Mouse (Mus musculus) embryonic facial prominence, embryonic 13.5 days (tissue): ENCODE measurements at regions not wholly inside any gene's neighbourhood (a gene's known extent, or its start where the extent isn't known, plus 50 kb on each side); places are given as distances from the start of the nearest gene placed in this dataset.

ENCODE experiments used
- ATAC-seq: fragments of 200-750 bp; cut with Nextera tagmentation; 2 replicates; pipeline ENCODE4 v1.8.0; 2017; ENCODE audit warnings: low read depth; ENCODE audit not compliant: insufficient number of reproducible peaks, insufficient read depth, low FRiP score, low TSS enrichment
- H3K27ac ChIP-seq: fragments of 300-500 bp; sonication (generic); 2 replicates; pipeline ENCODE4 v1.5.1; 2015; ENCODE audit warnings: moderate library complexity, mild to moderate bottlenecking, inconsistent platforms
- H3K27me3 ChIP-seq: fragments of 300-500 bp; sonication (generic); 2 replicates; pipeline ENCODE4 v1.6.1; 2015; ENCODE audit warnings: mild to moderate bottlenecking, inconsistent platforms
- H3K36me3 ChIP-seq: fragments of 300-500 bp; sonication (generic); 2 replicates; pipeline ENCODE4 v1.6.1; 2015; ENCODE audit warnings: mild to moderate bottlenecking, inconsistent platforms
- H3K4me1 ChIP-seq: fragments of 300-500 bp; sonication (generic); 2 replicates; pipeline ENCODE4 v1.6.1; 2015; ENCODE audit warnings: inconsistent platforms
- H3K4me2 ChIP-seq: fragments of 300-500 bp; sonication (generic); 2 replicates; pipeline ENCODE4 v1.6.1; 2015; ENCODE audit warnings: moderate library complexity, mild to moderate bottlenecking, inconsistent platforms
- H3K4me3 ChIP-seq: fragments of 300-500 bp; sonication (generic); 2 replicates; pipeline ENCODE4 v1.5.1; 2015; ENCODE audit warnings: mild to moderate bottlenecking, inconsistent platforms
- H3K9ac ChIP-seq: fragments of 300-500 bp; sonication (generic); 2 replicates; pipeline ENCODE4 v1.6.1; 2015; ENCODE audit warnings: mild to moderate bottlenecking, inconsistent platforms
- H3K9me3 ChIP-seq: fragments of 300-500 bp; sonication (generic); 2 replicates; pipeline ENCODE4 v1.6.1; 2016; ENCODE audit warnings: inconsistent platforms
- whole genome bisulfite sequencing: fragments of 180-500 bp; shearing (Covaris S2); methylation state at CpG from one replicate; pipeline ENCODE4 v1.1.7; 2015; ENCODE audit warnings: mixed read lengths; 5-methylcytosine and 5-hydroxymethylcytosine counted together

DNA sequence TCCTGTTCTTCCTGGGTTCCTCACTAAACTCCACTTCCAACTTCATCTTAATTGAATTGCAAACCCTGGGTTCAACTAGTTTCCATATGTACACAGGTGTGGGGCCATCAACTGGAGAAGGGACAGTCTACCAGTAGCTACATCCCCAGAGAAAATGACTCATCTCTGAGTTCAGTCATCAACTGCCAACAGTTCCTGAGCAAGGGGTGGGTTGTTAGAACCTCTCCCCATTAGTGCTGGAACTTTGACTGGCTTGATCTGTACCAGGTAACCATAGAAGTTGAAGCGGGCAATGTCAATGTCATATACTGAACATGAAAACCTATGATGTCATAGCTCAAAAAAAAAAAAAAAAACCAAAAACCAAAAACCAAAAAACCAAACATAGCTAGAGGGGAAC, 69.8 kb downstream of the Gm21750 start:
- no peaks in the 10 kb centered on the region for H3K36me3 ChIP-seq
- H3K9ac ChIP-seq = no peak overlapping the region
- no peak overlapping the region for H3K4me3 ChIP-seq
- no peaks in the 10 kb centered on the region for H3K9me3 ChIP-seq
- no peaks in the 10 kb centered on the region for H3K27me3 ChIP-seq
- no peak overlapping the region for H3K4me2 ChIP-seq
- no peak overlapping the region for H3K27ac ChIP-seq
- no peak for ATAC-seq
- H3K4me1 ChIP-seq = no peaks in the 10 kb centered on the region
- 90% methylated on average over 1 of the region's 1 CpGs for WGBS

DNA sequence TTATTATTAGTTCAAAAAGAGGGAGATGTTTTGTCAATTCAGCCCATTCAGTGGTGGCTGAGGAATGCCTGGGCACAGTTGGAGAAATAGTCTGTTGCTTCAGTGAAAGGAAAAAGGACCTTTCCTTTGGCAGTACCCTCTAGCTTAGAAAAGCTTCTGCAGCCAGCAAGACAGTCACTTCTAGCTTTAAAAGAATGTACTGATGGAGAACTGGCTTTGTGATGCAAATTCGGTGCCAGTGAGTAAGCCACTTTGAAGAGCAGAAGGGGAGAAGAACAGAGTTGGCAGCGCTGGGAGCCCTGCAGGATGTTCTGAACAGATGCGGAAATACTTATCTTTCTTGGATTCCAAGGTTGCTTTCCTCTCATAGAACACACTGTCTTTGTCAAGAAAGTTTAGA, 71.1 kb downstream of the Gm21750 start:
- no peaks in the 10 kb centered on the region for H3K36me3 ChIP-seq
- no peaks in the 10 kb centered on the region for H3K9me3 ChIP-seq
- H3K27ac ChIP-seq = no peak overlapping the region
- H3K4me2 ChIP-seq = no peak overlapping the region
- ATAC-seq = no peak
- no peak overlapping the region for H3K4me3 ChIP-seq
- no peak overlapping the region for H3K9ac ChIP-seq
- no peaks in the 10 kb centered on the region for H3K27me3 ChIP-seq
- 65% methylated on average over 3 of the region's 3 CpGs for WGBS
- no peaks in the 10 kb centered on the region for H3K4me1 ChIP-seq

DNA sequence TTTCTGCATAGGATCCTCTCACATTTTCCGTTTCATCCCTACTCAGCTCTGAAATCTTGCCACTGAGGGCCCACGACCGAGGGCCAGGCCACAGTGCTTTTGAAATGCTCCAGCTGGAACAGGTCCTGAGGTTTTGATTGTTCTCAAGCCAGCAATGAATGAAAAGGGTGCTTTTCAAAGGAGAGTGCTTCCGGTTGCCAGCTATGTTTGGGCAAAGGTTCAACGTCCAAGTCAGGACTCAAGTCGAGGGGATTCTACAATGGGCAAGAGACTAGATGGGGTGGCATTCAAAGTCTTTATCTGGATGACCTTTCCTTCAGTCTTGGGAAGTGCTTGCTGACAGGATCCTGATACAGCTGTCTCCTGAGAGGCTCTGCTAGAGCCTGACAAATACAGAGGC, 89.8 kb downstream of the Gm21750 start:
- no peak for ATAC-seq
- WGBS = 85% methylated on average over 6 of the region's 6 CpGs

DNA sequence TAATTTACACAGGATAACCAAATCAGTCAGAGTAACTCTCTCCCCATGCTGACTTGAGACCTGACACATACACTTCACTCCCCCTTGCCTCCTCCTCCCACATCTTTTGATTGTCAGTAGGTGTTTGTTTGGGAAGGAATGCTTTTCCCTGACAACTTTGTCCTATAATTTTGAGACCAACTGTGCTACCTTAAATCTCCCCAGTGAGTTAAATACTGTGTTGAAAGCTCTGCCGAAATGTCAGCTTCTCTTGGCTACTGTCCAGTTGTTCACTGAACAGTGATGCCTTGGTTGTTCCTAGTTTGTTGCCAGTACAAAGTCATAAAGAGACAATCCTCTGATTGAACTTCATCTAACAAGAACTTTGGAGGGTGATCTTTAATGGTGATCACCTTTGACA, 99.0 kb downstream of the Gm21750 start:
- no peak overlapping the region for H3K27ac ChIP-seq
- no peak for ATAC-seq
- WGBS = 57% methylated on average over 1 of the region's 1 CpGs
- no peak overlapping the region for H3K4me3 ChIP-seq
- H3K27me3 ChIP-seq = no peaks in the 10 kb centered on the region
- H3K36me3 ChIP-seq = no peaks in the 10 kb centered on the region
- H3K4me2 ChIP-seq = no peak overlapping the region
- H3K4me1 ChIP-seq = no peaks in the 10 kb centered on the region
- H3K9me3 ChIP-seq = 0 out of 2 replicates have a peak, but pooled peaks cover 3% of the 10 kb centered on the region
- no peak overlapping the region for H3K9ac ChIP-seq

More for the DNA sequence above, 89.8 kb downstream of the Gm21750 start:
- no peaks in the 10 kb centered on the region for H3K4me1 ChIP-seq
- H3K27ac ChIP-seq = no peak overlapping the region
- H3K27me3 ChIP-seq = no peaks in the 10 kb centered on the region
- no peaks in the 10 kb centered on the region for H3K36me3 ChIP-seq
- H3K9me3 ChIP-seq = no peaks in the 10 kb centered on the region
- no peak overlapping the region for H3K9ac ChIP-seq
- no peak overlapping the region for H3K4me3 ChIP-seq
- H3K4me2 ChIP-seq = no peak overlapping the region

- no peak for ATAC-seq
- 70% methylated on average over 3 of the region's 3 CpGs for WGBS
- Histone ChIP-seq H3K27ac (no peak overlapping the region), H3K27me3 (no peaks in the 10 kb centered on the region), H3K4me1 (no peaks in the 10 kb centered on the region), H3K36me3 (no peaks in the 10 kb centered on the region), H3K9me3 (no peaks in the 10 kb centered on the region), H3K4me2 (no peak overlapping the region), H3K9ac (no peak overlapping the region), H3K4me3 (no peak overlapping the region)
These were observed 111.9 kb downstream of the Gm21750 start for GRCm38 (mm10) chr14:73772964-73773363.

GRCm38 (mm10) chr14:73773810-73774209, 112.8 kb downstream of the Gm21750 start:
- H3K9ac ChIP-seq = no peak overlapping the region
- no peak overlapping the region for H3K4me3 ChIP-seq
- H3K4me1 ChIP-seq = no peaks in the 10 kb centered on the region
- no peaks in the 10 kb centered on the region for H3K36me3 ChIP-seq
- no peaks in the 10 kb centered on the region for H3K9me3 ChIP-seq
- ATAC-seq = no peak
- H3K4me2 ChIP-seq = no peak overlapping the region
- no peaks in the 10 kb centered on the region for H3K27me3 ChIP-seq
- WGBS = 30% methylated on average over 1 of the region's 1 CpGs
- no peak overlapping the region for H3K27ac ChIP-seq

DNA sequence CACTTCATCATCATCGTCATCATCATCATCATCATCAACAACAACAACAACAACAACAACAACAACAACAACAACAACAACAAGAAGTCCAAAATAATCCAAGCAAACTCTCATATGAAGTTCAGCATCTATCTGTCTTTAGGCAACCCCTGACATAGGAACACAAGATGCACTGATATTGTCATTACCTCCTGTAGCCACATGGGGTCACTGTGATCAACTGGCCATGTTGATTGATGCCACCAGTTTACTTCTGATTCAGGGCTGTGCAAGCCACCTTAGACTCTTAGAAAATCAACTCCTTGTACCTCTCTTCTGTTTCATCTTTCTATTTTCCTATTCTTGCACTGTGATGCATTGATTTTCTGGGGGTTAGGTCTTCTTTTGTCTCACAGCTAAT, 115.0 kb downstream of the Gm21750 start:
- no peak overlapping the region for H3K27ac ChIP-seq
- H3K4me1 ChIP-seq = no peaks in the 10 kb centered on the region
- no peak overlapping the region for H3K4me2 ChIP-seq
- H3K9me3 ChIP-seq = no peaks in the 10 kb centered on the region
- ATAC-seq = no peak
- H3K27me3 ChIP-seq = no peaks in the 10 kb centered on the region
- 4% methylated on average over 1 of the region's 1 CpGs for WGBS
- no peak overlapping the region for H3K4me3 ChIP-seq
- no peaks in the 10 kb centered on the region for H3K36me3 ChIP-seq
- H3K9ac ChIP-seq = no peak overlapping the region

- H3K4me1 ChIP-seq = no peaks in the 10 kb centered on the region
- no peak overlapping the region for H3K4me3 ChIP-seq
- H3K27ac ChIP-seq = no peak overlapping the region
- H3K27me3 ChIP-seq = no peaks in the 10 kb centered on the region
- ATAC-seq = no peak
- no peaks in the 10 kb centered on the region for H3K9me3 ChIP-seq
- H3K9ac ChIP-seq = no peak overlapping the region
- H3K36me3 ChIP-seq = no peaks in the 10 kb centered on the region
- no peak overlapping the region for H3K4me2 ChIP-seq
These were observed 146.1 kb downstream of the Gm21750 start for GRCm38 (mm10) chr14:73807169-73807568.

DNA sequence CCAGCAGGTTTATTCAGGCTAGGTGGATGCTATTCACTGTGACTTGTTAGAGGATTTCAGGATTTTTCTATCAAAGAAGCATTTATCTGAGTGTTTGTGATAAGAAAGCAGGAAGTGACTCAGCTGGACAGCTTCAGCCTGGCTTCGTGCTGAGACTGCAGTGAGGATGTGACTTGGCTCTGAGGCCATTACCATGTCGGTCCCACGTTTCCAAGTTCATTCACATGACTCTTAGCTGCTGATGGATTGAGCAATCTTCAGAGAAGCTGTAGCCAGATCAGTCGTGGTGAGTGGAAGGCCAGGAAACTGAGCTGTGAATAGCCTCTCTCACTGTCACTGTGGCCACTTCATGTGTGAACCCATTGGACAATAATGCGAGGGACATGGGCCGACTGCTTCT, 177.9 kb downstream of the Gm21750 start:
- no peaks in the 10 kb centered on the region for H3K36me3 ChIP-seq
- no peak overlapping the region for H3K27ac ChIP-seq
- no peak overlapping the region for H3K4me3 ChIP-seq
- no peaks in the 10 kb centered on the region for H3K27me3 ChIP-seq
- H3K9me3 ChIP-seq = no peaks in the 10 kb centered on the region
- no peak overlapping the region for H3K4me2 ChIP-seq
- no peaks in the 10 kb centered on the region for H3K4me1 ChIP-seq
- no peak for ATAC-seq
- 82% methylated on average over 6 of the region's 6 CpGs for WGBS
- H3K9ac ChIP-seq = no peak overlapping the region

DNA sequence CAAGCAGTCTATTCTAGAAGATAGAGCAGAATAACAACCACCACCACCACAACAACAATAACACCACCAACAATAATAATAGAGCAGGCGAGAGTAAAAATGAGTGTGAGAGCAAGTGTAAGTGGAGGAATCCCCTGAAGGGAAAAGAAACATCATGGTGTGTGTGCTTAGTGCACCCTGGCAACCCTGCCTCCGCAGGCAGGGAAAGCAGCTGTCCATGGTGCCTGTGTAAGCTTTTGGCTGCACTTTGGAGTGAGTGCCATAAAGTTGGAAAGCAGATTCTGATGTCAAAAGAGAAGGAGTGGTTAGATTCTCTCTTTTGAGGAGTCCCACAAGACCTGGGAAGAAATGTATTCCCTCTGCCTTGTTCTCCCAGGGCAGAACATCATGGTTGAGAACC, 200.8 kb downstream of the Gm21750 start:
- H3K4me1 ChIP-seq = no peaks in the 10 kb centered on the region
- no peak overlapping the region for H3K4me3 ChIP-seq
- no peaks in the 10 kb centered on the region for H3K36me3 ChIP-seq
- WGBS = 24% methylated on average over 2 of the region's 2 CpGs
- no peaks in the 10 kb centered on the region for H3K27me3 ChIP-seq
- no peak overlapping the region for H3K4me2 ChIP-seq
- no peak overlapping the region for H3K27ac ChIP-seq
- ATAC-seq = no peak
- H3K9ac ChIP-seq = no peak overlapping the region
- no peaks in the 10 kb centered on the region for H3K9me3 ChIP-seq

GRCm38 (mm10) chr14:73874337-73874736, 213.3 kb downstream of the Gm21750 start:
- Histone ChIP-seq H3K27ac (no peak overlapping the region), H3K4me1 (no peaks in the 10 kb centered on the region), H3K4me3 (no peak overlapping the region), H3K36me3 (no peaks in the 10 kb centered on the region), H3K9me3 (no peaks in the 10 kb centered on the region), H3K4me2 (no peak overlapping the region), H3K27me3 (no peaks in the 10 kb centered on the region), H3K9ac (no peak overlapping the region)
- no peak for ATAC-seq

DNA sequence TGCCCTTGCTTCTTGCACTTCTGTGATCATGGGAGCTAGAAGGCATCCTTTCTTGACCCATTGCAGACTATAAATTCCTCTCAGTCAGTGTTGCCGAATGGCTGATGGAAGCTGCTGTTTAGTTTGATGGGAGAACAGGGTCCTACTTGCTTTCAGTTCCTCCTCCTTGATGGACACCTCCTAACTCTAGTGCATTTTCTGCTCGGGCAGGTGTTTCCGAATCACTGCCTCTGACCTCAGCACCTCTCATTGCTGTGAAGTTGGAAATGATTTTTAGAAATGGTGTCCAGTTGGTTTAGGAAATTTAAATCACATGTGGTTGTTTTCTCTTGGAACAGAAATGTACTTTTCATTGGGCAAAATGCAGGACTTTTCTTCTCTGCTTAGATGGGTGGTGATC, 214.9 kb downstream of the Gm21750 start:
- Histone ChIP-seq H3K36me3 (no peaks in the 10 kb centered on the region), H3K9me3 (no peaks in the 10 kb centered on the region), H3K9ac (no peak overlapping the region), H3K4me2 (no peak overlapping the region), H3K4me3 (no peak overlapping the region), H3K27ac (no peak overlapping the region), H3K27me3 (no peaks in the 10 kb centered on the region), H3K4me1 (no peaks in the 10 kb centered on the region)
- WGBS = 75% methylated on average over 3 of the region's 3 CpGs
- ATAC-seq = no peak

GRCm38 (mm10) chr14:73878267-73878666, 217.2 kb downstream of the Gm21750 start:
- Histone ChIP-seq H3K4me1 (no peaks in the 10 kb centered on the region), H3K36me3 (no peaks in the 10 kb centered on the region), H3K4me3 (no peak overlapping the region), H3K9me3 (no peaks in the 10 kb centered on the region), H3K27ac (no peak overlapping the region), H3K4me2 (no peak overlapping the region), H3K9ac (no peak overlapping the region), H3K27me3 (no peaks in the 10 kb centered on the region)
- no peak for ATAC-seq
- 91% methylated on average over 1 of the region's 1 CpGs for WGBS
